Comparison of ENCODE assay signal across 15 mouse cellular contexts in the genomic region with DNA sequence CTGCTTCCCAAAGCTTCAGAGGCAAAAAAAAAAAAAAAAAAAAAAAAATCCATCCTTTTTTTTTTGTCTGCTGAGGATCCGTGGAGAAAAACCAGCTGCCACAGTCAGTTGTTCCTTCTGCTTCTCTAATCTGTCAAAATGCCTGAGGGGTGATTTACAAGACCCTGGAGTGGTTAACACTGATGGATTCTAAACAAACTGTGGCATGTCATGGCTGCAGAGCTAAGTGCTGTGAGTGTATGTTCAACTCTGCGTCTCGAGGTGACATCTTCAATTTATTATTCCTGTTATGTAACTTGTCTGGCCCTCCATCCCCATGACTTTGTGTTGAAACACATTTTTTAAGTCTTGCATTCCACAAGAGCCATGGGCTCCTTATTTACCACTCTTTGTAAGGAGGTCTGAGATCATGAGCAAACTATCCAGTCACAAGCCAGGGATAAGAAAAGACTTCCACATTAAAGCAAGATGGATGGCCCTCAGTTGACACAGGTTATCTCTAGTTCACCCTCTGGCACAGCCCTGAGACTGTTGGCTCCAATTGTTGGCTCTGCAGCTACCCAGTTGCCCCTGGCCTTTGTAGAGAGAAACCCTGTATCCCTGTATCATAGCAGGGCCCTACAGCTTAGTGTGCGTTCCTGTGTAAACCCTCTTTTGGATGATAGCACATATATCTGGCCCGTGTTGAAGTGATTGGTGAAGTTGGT.
DNase-seq lines count a peak whose midpoint lies in the region; ATAC-seq lines count a peak whose summit lies in the region.
"Had no signal": no experiment of that assay in that cellular context is flagged by ENCODE, and none has a peak within 500 bp of the region (broad histone marks: within the 10 kb centered on the region; RNA-seq: fewer than 3 reads in every experiment).

No protein-coding gene starts in this region.

- no peak overlapping the region for H3K4me2 ChIP-seq in heart, embryonic 12.5 days
- no peak overlapping the region for H3K4me2 ChIP-seq in kidney, embryonic 15.5 days
- no peak overlapping the region for H3K4me2 ChIP-seq in forebrain, embryonic 11.5 days (ENCODE audit: low read depth, low read length, severe bottlenecking)
- H3K4me2 ChIP-seq: embryonic facial prominence, embryonic 15.5 days; hindbrain, embryonic 14.5 days; limb, embryonic 15.5 days; midbrain, embryonic 13.5 days had no signal

- no peak overlapping the region for H3K9ac ChIP-seq in heart, embryonic 12.5 days
- no peak overlapping the region for H3K9ac ChIP-seq in kidney, embryonic 15.5 days
- no peak overlapping the region for H3K9ac ChIP-seq in forebrain, embryonic 11.5 days (ENCODE audit: low read length)
- H3K9ac ChIP-seq: embryonic facial prominence, embryonic 15.5 days; hindbrain, embryonic 14.5 days; limb, embryonic 15.5 days; midbrain, embryonic 13.5 days had no signal

- no peaks in the 10 kb centered on the region for H3K36me3 ChIP-seq in heart, embryonic 12.5 days
- no peaks in the 10 kb centered on the region for H3K36me3 ChIP-seq in kidney, embryonic 15.5 days
- no peaks in the 10 kb centered on the region for H3K36me3 ChIP-seq in forebrain, embryonic 11.5 days (ENCODE audit: control insufficient read depth, insufficient read depth, low read length)
- H3K36me3 ChIP-seq: embryonic facial prominence, embryonic 15.5 days; limb, embryonic 15.5 days; midbrain, embryonic 13.5 days had no signal

- DNase-seq in heart, postnatal 14 days, result no peak
- DNase-seq in embryo, embryonic 10 days (ENCODE audit: low spot score), result peak; percentile 64
- DNase-seq in lung, postnatal 4 days, result peak; percentile 45 to 56
- DNase-seq in left cerebral cortex, adult 8-10 months (ENCODE audit: low spot score in 2 of 2), result no peak
- no peak for DNase-seq in forebrain, embryonic 11.5 days (ENCODE audit: low spot score)
- DNase-seq in cerebellum, postnatal 4 days (ENCODE audit: low spot score in 2 of 2), result no peak
- DNase-seq: cerebellum, adult 9-10 months; right cerebral cortex, postnatal 4 days had no signal

- no peak overlapping the region for H3K4me3 ChIP-seq in heart, embryonic 12.5 days
- no peak overlapping the region for H3K4me3 ChIP-seq in kidney, embryonic 15.5 days (replicated peaks)
- H3K4me3 ChIP-seq in forebrain, embryonic 11.5 days (ENCODE audit: low read depth, low read length), result no peak overlapping the region
- H3K4me3 ChIP-seq: embryonic facial prominence, embryonic 15.5 days; limb, embryonic 15.5 days; midbrain, embryonic 13.5 days had no signal

- 39% methylated on average over 5 of the region's 5 CpGs for WGBS in heart, embryonic 12.5 days
- 38% methylated on average over 5 of the region's 5 CpGs for WGBS in kidney, embryonic 15.5 days
- WGBS in forebrain, embryonic 11.5 days, result 89% methylated on average over 5 of the region's 5 CpGs

- ATAC-seq in heart, embryonic 12.5 days (ENCODE audit: insufficient number of reproducible peaks, low FRiP score), result peak; percentile 64; the same call in 1 of the 2 replicates
- ATAC-seq in kidney, embryonic 15.5 days (replicated peaks; ENCODE audit: low FRiP score), result peak; percentile 86
- ATAC-seq in forebrain, embryonic 11.5 days (replicated peaks; ENCODE audit: low FRiP score), result no peak
- ATAC-seq: midbrain, embryonic 13.5 days; Patski had no signal

- no peaks in the 10 kb centered on the region for H3K4me1 ChIP-seq in heart, embryonic 12.5 days (replicated peaks)
- 0 out of 2 replicates have a peak, but pooled peaks cover 6% of the 10 kb centered on the region for H3K4me1 ChIP-seq in kidney, embryonic 15.5 days
- no peaks in the 10 kb centered on the region for H3K4me1 ChIP-seq in forebrain, embryonic 11.5 days (replicated peaks; ENCODE audit: control insufficient read depth, insufficient read depth, low read length)
- H3K4me1 ChIP-seq: embryonic facial prominence, embryonic 15.5 days; limb, embryonic 15.5 days; midbrain, embryonic 13.5 days had no signal

- H3K27me3 ChIP-seq in heart, embryonic 12.5 days (replicated peaks), result no peaks in the 10 kb centered on the region
- H3K27me3 ChIP-seq in kidney, embryonic 15.5 days, result no peaks in the 10 kb centered on the region
- no peaks in the 10 kb centered on the region for H3K27me3 ChIP-seq in forebrain, embryonic 11.5 days (ENCODE audit: control insufficient read depth, insufficient read depth, low read length)
- H3K27me3 ChIP-seq: embryonic facial prominence, embryonic 15.5 days; limb, embryonic 15.5 days; midbrain, embryonic 13.5 days had no signal

- H3K27ac ChIP-seq in heart, embryonic 12.5 days (ENCODE audit: poor library complexity, severe bottlenecking), result no peak overlapping the region; the same call in 1 of the 2 replicates
- H3K27ac ChIP-seq in kidney, embryonic 15.5 days, result peak overlapping the region; percentile 61
- no peak overlapping the region for H3K27ac ChIP-seq in forebrain, embryonic 11.5 days (ENCODE audit: low read depth, low read length)
- H3K27ac ChIP-seq: embryonic facial prominence, embryonic 15.5 days; hindbrain, embryonic 14.5 days; limb, embryonic 15.5 days; midbrain, embryonic 13.5 days had no signal

- H3K9me3 ChIP-seq in heart, embryonic 12.5 days (replicated peaks), result no peaks in the 10 kb centered on the region
- no peaks in the 10 kb centered on the region for H3K9me3 ChIP-seq in kidney, embryonic 15.5 days (replicated peaks)
- H3K9me3 ChIP-seq in forebrain, embryonic 11.5 days (ENCODE audit: control insufficient read depth, low read length), result no peaks in the 10 kb centered on the region
- H3K9me3 ChIP-seq: embryonic facial prominence, embryonic 15.5 days; limb, embryonic 15.5 days; midbrain, embryonic 13.5 days had no signal

- intact Hi-C loops in heart, postnatal 14 days (cut with DNase I), result loop anchor here (10.0 kb wide), 1 partner anchor 154 kb away; the partner anchor contains the start of gene Thbs2

Comparison
In these comparisons a context has a peak if more than half of its experiments do, and no peak if none do; other contexts are left out.
1. DNase-seq: peak in embryo, embryonic 10 days (single experiment) and lung, postnatal 4 days (2 of 2); none in heart, postnatal 14 days (0 of 2), left cerebral cortex, adult 8-10 months (0 of 2), forebrain, embryonic 11.5 days (single experiment) and cerebellum, postnatal 4 days (0 of 2).